Mouse (Mus musculus): ENCODE measurements around the gene Gm13696. TPM values are rescaled to one million over a fixed set of nuclear protein-coding genes. Genes with fewer than 3 reads are reported as not detected.
"Not testable (repeated sequence)": the region's sequence is repeated elsewhere in the genome, so short reads cannot be mapped to it uniquely, and the experiment has no call there.

The Gm13696 gene
- not detected in 2 replicates for polyA plus RNA-seq (2015; fragmentation: Nextera tagmentation; extraction: Ambion mirVana)

GRCm38 (mm10) chr2:83972823-83973222 is at the start of gene Gm13696:
Gm13696 (plus strand) TSS chr2:83973123.
- not testable (repeated sequence) for ATAC-seq (ENCODE audit: insufficient number of reproducible peaks, low FRiP score, low TSS enrichment, low read depth)

GRCm38 (mm10) chr2:83929478-83930088 is 43.3 kb upstream of the Gm13696 start:
- H3K9ac ChIP-seq, result no peak overlapping the region
- no peak for ATAC-seq (ENCODE audit: insufficient number of reproducible peaks, low FRiP score, low TSS enrichment, low read depth)
- no peaks in the 10 kb centered on the region for H3K36me3 ChIP-seq
- no peaks in the 10 kb centered on the region for H3K27me3 ChIP-seq
- no peak overlapping the region for H3K4me3 ChIP-seq
- no peak overlapping the region for H3K27ac ChIP-seq
- no peaks in the 10 kb centered on the region for H3K9me3 ChIP-seq
- no peaks in the 10 kb centered on the region for H3K4me1 ChIP-seq
- no peak overlapping the region for H3K4me2 ChIP-seq
- 42% methylated on average over 2 of the region's 2 CpGs for WGBS

More at GRCm38 (mm10) chr2:83972823-83973222, at the start of gene Gm13696:
- not testable (repeated sequence) for H3K4me3 ChIP-seq, H3K9ac ChIP-seq, H3K27me3 ChIP-seq, H3K9me3 ChIP-seq, H3K27ac ChIP-seq, H3K4me1 ChIP-seq, H3K36me3 ChIP-seq, H3K4me2 ChIP-seq
- no CpG with 5 or more reads among the region's 6 CpGs for WGBS

GRCm38 (mm10) chr2:83940931-83941361 is 32.0 kb upstream of the Gm13696 start, which contains the start of gene Zswim2:
Zswim2 (minus strand) TSS chr2:83941228.
- H3K27ac ChIP-seq, result no peak within 1 kb of the TSS
- under 1% methylated on average over 20 of the region's 20 CpGs for WGBS
- H3K4me3 ChIP-seq, result peak within 1 kb of the TSS; percentile 23
- no peaks in the 10 kb centered on the region for H3K36me3 ChIP-seq
- peak within 1 kb of the TSS; percentile 41 for H3K4me2 ChIP-seq
- ATAC-seq (ENCODE audit: insufficient number of reproducible peaks, low FRiP score, low TSS enrichment, low read depth), result no peak
- no peaks in the 10 kb centered on the region for H3K27me3 ChIP-seq
- no peak within 1 kb of the TSS for H3K9ac ChIP-seq
- H3K4me1 ChIP-seq, result peaks cover 5% of the 10 kb centered on the region
- no peaks in the 10 kb centered on the region for H3K9me3 ChIP-seq

GRCm38 (mm10) chr2:83941378-83941777 is 31.5 kb upstream of the Gm13696 start:
- no peaks in the 10 kb centered on the region for H3K9me3 ChIP-seq
- no peak for ATAC-seq (ENCODE audit: insufficient number of reproducible peaks, low FRiP score, low TSS enrichment, low read depth)
- H3K27me3 ChIP-seq, result no peaks in the 10 kb centered on the region
- H3K27ac ChIP-seq, result no peak overlapping the region
- H3K4me2 ChIP-seq, result peak overlapping the region; percentile 41
- H3K9ac ChIP-seq, result no peak overlapping the region
- H3K4me3 ChIP-seq, result peak overlapping the region; percentile 23; the same call in 1 of the 2 replicates
- no peaks in the 10 kb centered on the region for H3K36me3 ChIP-seq
- peaks cover 5% of the 10 kb centered on the region for H3K4me1 ChIP-seq
- WGBS, result 34% methylated on average over 3 of the region's 3 CpGs

- Histone ChIP-seq H3K27me3 (no peaks in the 10 kb centered on the region), H3K4me2 (no peak overlapping the region), H3K4me3 (no peak overlapping the region), H3K4me1 (peaks cover 5% of the 10 kb centered on the region), H3K36me3 (no peaks in the 10 kb centered on the region), H3K27ac (no peak overlapping the region), H3K9ac (no peak overlapping the region), H3K9me3 (no peaks in the 10 kb centered on the region)
- 73% methylated on average over 4 of the region's 4 CpGs for WGBS
- ATAC-seq (ENCODE audit: insufficient number of reproducible peaks, low FRiP score, low TSS enrichment, low read depth), result no peak
Observed at GRCm38 (mm10) chr2:83941792-83942191, 31.1 kb upstream of the Gm13696 start.

- H3K9me3 ChIP-seq; H3K27ac ChIP-seq; H3K4me2 ChIP-seq; H3K36me3 ChIP-seq; H3K27me3 ChIP-seq; H3K9ac ChIP-seq; H3K4me1 ChIP-seq; H3K4me3 ChIP-seq; ATAC-seq (ENCODE audit: insufficient number of reproducible peaks, low FRiP score, low TSS enrichment, low read depth): not testable (repeated sequence)
- WGBS, result no CpG with 5 or more reads among the region's 6 CpGs
Observed at GRCm38 (mm10) chr2:83955393-83955792, 17.5 kb upstream of the Gm13696 start, which contains the start of gene Gm13698. Gm13698 (plus strand) TSS chr2:83955693.

GRCm38 (mm10) chr2:83961203-83961602 is 11.7 kb upstream of the Gm13696 start, which contains the start of gene Gm13693:
Gm13693 (plus strand) TSS chr2:83961503.
- no CpG with 5 or more reads among the region's 6 CpGs for WGBS
- not testable (repeated sequence) for H3K4me1 ChIP-seq; H3K4me3 ChIP-seq; H3K27ac ChIP-seq; H3K4me2 ChIP-seq; H3K27me3 ChIP-seq; H3K9me3 ChIP-seq; H3K9ac ChIP-seq; H3K36me3 ChIP-seq; ATAC-seq (ENCODE audit: insufficient number of reproducible peaks, low FRiP score, low TSS enrichment, low read depth)

- H3K36me3 ChIP-seq; H3K4me2 ChIP-seq; H3K9ac ChIP-seq; H3K27me3 ChIP-seq; H3K4me1 ChIP-seq; H3K9me3 ChIP-seq; H3K27ac ChIP-seq; H3K4me3 ChIP-seq; ATAC-seq (ENCODE audit: insufficient number of reproducible peaks, low FRiP score, low TSS enrichment, low read depth): not testable (repeated sequence)
- no CpG with 5 or more reads among the region's 6 CpGs for WGBS
Observed at GRCm38 (mm10) chr2:83967013-83967412, 5.9 kb upstream of the Gm13696 start, which contains the start of gene Gm13695. Gm13695 (plus strand) TSS chr2:83967313.

- WGBS, result no CpG with 5 or more reads among the region's 6 CpGs
Observed at GRCm38 (mm10) chr2:83978633-83979032, 5.7 kb downstream of the Gm13696 start, which contains the start of gene Gm13694. Gm13694 (plus strand) TSS chr2:83978933.

GRCm38 (mm10) chr2:83984443-83984842 is 11.5 kb downstream of the Gm13696 start, which contains the start of gene Gm13697:
Gm13697 (plus strand) TSS chr2:83984743.
- not testable (repeated sequence) for H3K27me3 ChIP-seq; H3K9me3 ChIP-seq; ATAC-seq (ENCODE audit: insufficient number of reproducible peaks, low FRiP score, low TSS enrichment, low read depth); H3K36me3 ChIP-seq; H3K4me1 ChIP-seq; H3K4me2 ChIP-seq; H3K27ac ChIP-seq; H3K4me3 ChIP-seq; H3K9ac ChIP-seq
- WGBS, result no CpG with 5 or more reads among the region's 6 CpGs

More at GRCm38 (mm10) chr2:83978633-83979032, 5.7 kb downstream of the Gm13696 start, which contains the start of gene Gm13694:
- not testable (repeated sequence) for H3K9me3 ChIP-seq; H3K4me3 ChIP-seq; H3K4me1 ChIP-seq; H3K9ac ChIP-seq; ATAC-seq (ENCODE audit: insufficient number of reproducible peaks, low FRiP score, low TSS enrichment, low read depth); H3K27me3 ChIP-seq; H3K4me2 ChIP-seq; H3K36me3 ChIP-seq; H3K27ac ChIP-seq

- ATAC-seq (ENCODE audit: insufficient number of reproducible peaks, low FRiP score, low TSS enrichment, low read depth); H3K9me3 ChIP-seq; H3K9ac ChIP-seq; H3K4me1 ChIP-seq; H3K27me3 ChIP-seq; H3K27ac ChIP-seq; H3K36me3 ChIP-seq; H3K4me2 ChIP-seq; H3K4me3 ChIP-seq: not testable (repeated sequence)
- no CpG with 5 or more reads among the region's 6 CpGs for WGBS
Observed at GRCm38 (mm10) chr2:83990253-83990652, 17.3 kb downstream of the Gm13696 start, which contains the start of gene Gm13691. Gm13691 (plus strand) TSS chr2:83990553.

GRCm38 (mm10) chr2:83993639-83994255 is 20.8 kb downstream of the Gm13696 start:
- not testable (repeated sequence) for ATAC-seq (ENCODE audit: insufficient number of reproducible peaks, low FRiP score, low TSS enrichment, low read depth)

More at GRCm38 (mm10) chr2:83993639-83994255, 20.8 kb downstream of the Gm13696 start:
- WGBS, result 43% methylated on average over 8 of the region's 9 CpGs
- H3K4me2 ChIP-seq, H3K27me3 ChIP-seq, H3K9ac ChIP-seq, H3K9me3 ChIP-seq, H3K36me3 ChIP-seq, H3K27ac ChIP-seq, H3K4me3 ChIP-seq, H3K4me1 ChIP-seq: not testable (repeated sequence)

Measured in limb, embryonic 15.5 days (tissue).